Mouse (Mus musculus): ENCODE data around the gene Padi4.

Padi4 gene

GRCm38 (mm10) chr4:140787414-140787813 lies 13.4 kb upstream of the Padi4 start:
- no peak for DNase-seq

- DNase-seq: no peak
These were observed 11.2 kb upstream of the Padi4 start for GRCm38 (mm10) chr4:140785217-140785616.

- DNase-seq: no peak
These were observed 10.4 kb upstream of the Padi4 start for GRCm38 (mm10) chr4:140784292-140784945.

GRCm38 (mm10) chr4:140782821-140783220 lies 8.8 kb upstream of the Padi4 start:
- DNase-seq: peak; percentile 42 to 55

- DNase-seq: no peak
These were observed 6.5 kb upstream of the Padi4 start for GRCm38 (mm10) chr4:140780507-140780906.

GRCm38 (mm10) chr4:140779803-140780397 lies 5.9 kb upstream of the Padi4 start:
- DNase-seq: no peak

- no peak for DNase-seq
These were observed 2.6 kb upstream of the Padi4 start for GRCm38 (mm10) chr4:140776623-140777022.

- peak; percentile 59 to 79 for DNase-seq
These were observed 1.8 kb upstream of the Padi4 start for GRCm38 (mm10) chr4:140775876-140776275.

GRCm38 (mm10) chr4:140774893-140775292 lies 857 bp upstream of the Padi4 start:
- DNase-seq: peak; percentile 61 to 86

GRCm38 (mm10) chr4:140771091-140771490 lies 2.9 kb downstream of the Padi4 start:
- no peak for DNase-seq

- no peak for DNase-seq
These were observed 3.6 kb downstream of the Padi4 start for GRCm38 (mm10) chr4:140770433-140770832.

GRCm38 (mm10) chr4:140768973-140769372 lies 5.1 kb downstream of the Padi4 start:
- no peak for DNase-seq

- no peak for DNase-seq
These were observed 8.1 kb downstream of the Padi4 start for GRCm38 (mm10) chr4:140765936-140766335.

- DNase-seq: peak; percentile 80 to 81
These were observed 10.9 kb downstream of the Padi4 start for GRCm38 (mm10) chr4:140763158-140763557.

GRCm38 (mm10) chr4:140761601-140762000 lies 12.4 kb downstream of the Padi4 start:
- DNase-seq: no peak

- DNase-seq: no peak
These were observed 18.2 kb downstream of the Padi4 start for GRCm38 (mm10) chr4:140755811-140756210.

- DNase-seq: peak; percentile 45 to 73
These were observed 20.7 kb downstream of the Padi4 start for GRCm38 (mm10) chr4:140753366-140753765.

- peak; percentile 89 to 93 for DNase-seq
These were observed 23.7 kb downstream of the Padi4 start for GRCm38 (mm10) chr4:140750328-140750727.

- no peak for DNase-seq
These were observed 26.1 kb downstream of the Padi4 start for GRCm38 (mm10) chr4:140747978-140748377.

- peak; percentile 75 to 79 for DNase-seq
These were observed 29.4 kb downstream of the Padi4 start for GRCm38 (mm10) chr4:140744654-140745053.

- no peak for DNase-seq
These were observed 30.9 kb downstream of the Padi4 start for GRCm38 (mm10) chr4:140743086-140743485.

GRCm38 (mm10) chr4:140742543-140742942 lies 31.5 kb downstream of the Padi4 start, which contains the start of gene Padi6:
Gene Padi6, minus strand, starts transcription at chr4:140742643.
- no peak for DNase-seq

- DNase-seq: no peak
These were observed 32.6 kb downstream of the Padi4 start for GRCm38 (mm10) chr4:140741401-140741800.

- DNase-seq: no peak
These were observed 33.4 kb downstream of the Padi4 start for GRCm38 (mm10) chr4:140740655-140741054.

GRCm38 (mm10) chr4:140732871-140733270 lies 41.2 kb downstream of the Padi4 start:
- no peak for DNase-seq
